Mouse (Mus musculus): Measurements from ENCODE around the gene Olfr165.
"Not testable (repeated sequence)": the region's sequence is repeated elsewhere in the genome, so short reads cannot be mapped to it uniquely, and the experiment has no call there.

The Olfr165 gene

GRCm38 (mm10) chr16:19423034-19423433, at the start of gene Olfr165:
TSS of gene Olfr165 (minus strand) at chr16:19423134.
- DNase-seq = no peak

DNA sequence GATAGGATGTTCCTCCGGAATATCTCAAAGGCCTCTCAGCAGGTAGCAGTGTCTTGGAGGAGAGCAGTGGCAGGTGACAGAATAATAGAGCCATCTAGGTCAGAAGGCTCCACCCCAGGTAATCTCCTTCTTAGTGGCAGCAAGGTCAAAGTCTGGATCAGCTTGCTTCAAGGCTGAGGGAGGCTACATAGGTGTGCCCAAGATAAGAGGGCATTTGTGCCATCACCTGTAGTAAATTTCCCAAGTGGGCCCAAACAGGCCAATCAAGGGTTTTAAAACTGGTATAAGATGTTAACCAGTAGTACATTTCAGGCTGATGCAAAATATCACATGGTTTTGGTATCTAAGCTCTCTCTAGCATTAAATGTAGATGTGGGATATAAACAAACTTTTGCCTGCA, 41.4 kb upstream of the Olfr165 start:
- no peak for DNase-seq

DNA sequence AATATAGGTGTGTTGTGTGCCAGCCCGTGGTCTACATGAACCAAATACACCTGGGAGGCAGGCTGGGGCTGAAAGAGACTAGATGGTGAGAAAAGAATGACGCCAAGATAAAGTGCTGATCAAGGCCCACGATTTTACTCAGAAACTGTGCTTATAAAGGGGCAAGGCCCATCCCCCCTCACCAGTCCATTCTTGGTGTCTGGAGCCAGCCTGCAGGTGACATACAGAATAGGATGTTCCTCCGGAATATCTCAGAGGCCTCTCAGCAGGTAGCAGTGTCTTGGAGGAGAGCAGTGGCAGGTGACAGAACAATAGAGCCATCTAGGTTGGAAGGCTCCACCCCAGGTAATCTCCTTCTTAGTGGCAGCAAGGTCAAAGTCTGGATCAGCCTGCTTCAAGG, 35.8 kb upstream of the Olfr165 start:
- DNase-seq = not testable (repeated sequence)

- no peak for DNase-seq
Observed at GRCm38 (mm10) chr16:19387984-19388383, 35.0 kb downstream of the Olfr165 start.
